Mouse (Mus musculus) MEL (cell line): ENCODE results near the gene Copg2. TPM values are rescaled to one million over a fixed set of nuclear protein-coding genes. Genes with fewer than 3 reads are reported as not detected.
A peak's percentile ranks its signal among the peaks of the same experiment; 100 is the strongest.

Source experiments
- DNase-seq: peaks from one replicate; pipeline ENCODE4 v3.0.0; 2011; ENCODE audit warnings: low read depth, low spot score
- H3K27ac ChIP-seq: 2 replicates; pipeline ENCODE4 v1.5.1; 2012; ENCODE audit warnings: low read depth, mild to moderate bottlenecking, control low read depth, low read length, moderate library complexity; ENCODE audit not compliant: control insufficient read depth
- H3K27me3 ChIP-seq, 2 experiments: fragments of 150-350 bp in 1 of 2; sonication (generic) in 1 of 2; 2 replicates each; pipeline ENCODE4 v1.6.1; 2012; ENCODE audit warnings: low read length in 2 of 2, mild to moderate bottlenecking in 2 of 2, improper control_type of control experiment in 1 of 2, moderate library complexity in 1 of 2; ENCODE audit not compliant: insufficient read depth in 2 of 2, control insufficient read depth in 1 of 2
- H3K36me3 ChIP-seq, 2 experiments: 2 replicates each; pipeline ENCODE4 v1.6.1; 2012 to 2014; ENCODE audit warnings: low read length in 2 of 2, improper control_type of control experiment in 1 of 2, inconsistent platforms in 1 of 2, mild to moderate bottlenecking in 1 of 2; ENCODE audit not compliant: insufficient read depth in 2 of 2, control insufficient read depth in 1 of 2
- H3K4me1 ChIP-seq, 2 experiments: fragments of 150-350 bp in 1 of 2; sonication (generic) in 1 of 2; 2 replicates each; pipeline ENCODE4 v1.6.1; 2012; ENCODE audit warnings: low read length in 2 of 2, improper control_type of control experiment in 1 of 2, mild to moderate bottlenecking in 1 of 2; ENCODE audit not compliant: insufficient read depth in 2 of 2, control insufficient read depth in 1 of 2
- H3K4me3 ChIP-seq, 2 experiments: fragments of 150-350 bp in 1 of 2; sonication (generic) in 1 of 2; 2 replicates each; pipeline ENCODE4 v1.5.1; 2012; ENCODE audit warnings: low read depth in 2 of 2, low read length in 2 of 2, mild to moderate bottlenecking in 2 of 2, moderate library complexity in 2 of 2, control low read depth in 1 of 2, improper control_type of control experiment in 1 of 2; ENCODE audit not compliant: control insufficient read depth in 1 of 2, insufficient read depth in 1 of 2
- H3K79me2 ChIP-seq: 2 replicates; pipeline ENCODE4 v1.6.1; 2012; ENCODE audit warnings: mild to moderate bottlenecking, low read length, moderate library complexity; ENCODE audit not compliant: control insufficient read depth, poor library complexity, insufficient read depth
- H3K9ac ChIP-seq: 2 replicates; pipeline ENCODE4 v1.6.1; 2012; ENCODE audit warnings: low read depth, mild to moderate bottlenecking, control low read depth, low read length, moderate library complexity; ENCODE audit not compliant: control insufficient read depth, poor library complexity, severe bottlenecking
- H3K9me3 ChIP-seq: fragments of 150-350 bp; sonication (generic); replicated peaks from 2 replicates; pipeline ENCODE4 v1.6.1; 2012; ENCODE audit warnings: mild to moderate bottlenecking, low read length, improper control_type of control experiment, moderate library complexity; ENCODE audit not compliant: insufficient read depth
- CHD1 ChIP-seq: IDR thresholded peaks from 2 replicates; pipeline ENCODE4 v1.6.1; 2012; ENCODE audit warnings: low read depth, mild to moderate bottlenecking, inconsistent platforms, low read length, improper control_type of control experiment
- CHD2 ChIP-seq: IDR thresholded peaks from 2 replicates; pipeline ENCODE4 v1.6.1; 2011; ENCODE audit warnings: low read length, improper control_type of control experiment
- CTCF ChIP-seq, 3 experiments: IDR thresholded peaks in 2 of 3; conservative IDR thresholded peaks in 1 of 3; 2 replicates each; pipeline ENCODE4 v1.5.1; 2011 to 2012; ENCODE audit warnings: low read length in 3 of 3, low read depth in 2 of 3, mild to moderate bottlenecking in 2 of 3, improper control_type of control experiment in 1 of 3, inconsistent platforms in 1 of 3, mixed read lengths in 1 of 3, moderate library complexity in 1 of 3; ENCODE audit not compliant: control insufficient read depth in 1 of 3, insufficient read depth in 1 of 3, poor library complexity in 1 of 3, severe bottlenecking in 1 of 3
- ELF1 ChIP-seq: IDR thresholded peaks from 2 replicates; pipeline ENCODE4 v1.6.1; 2014; ENCODE audit warnings: low read depth, mild to moderate bottlenecking, inconsistent platforms, low read length, improper control_type of control experiment, moderate library complexity
- EP300 ChIP-seq, 2 experiments: IDR thresholded peaks; 2 replicates each; pipeline ENCODE4 v1.6.1; 2011; ENCODE audit warnings: improper control_type of control experiment in 2 of 2, low read length in 2 of 2, low read depth in 1 of 2, mild to moderate bottlenecking in 1 of 2
- ETS1 ChIP-seq: IDR thresholded peaks from 2 replicates; pipeline ENCODE4 v1.6.1; 2012; ENCODE audit warnings: low read depth, mild to moderate bottlenecking, inconsistent platforms, low read length, improper control_type of control experiment, moderate library complexity
- GABPA ChIP-seq: IDR thresholded peaks from 2 replicates; pipeline ENCODE4 v1.6.1; 2012; ENCODE audit warnings: low read depth, mild to moderate bottlenecking, inconsistent platforms, low read length, improper control_type of control experiment, moderate library complexity
- GATA1 ChIP-seq: IDR thresholded peaks from 2 replicates; pipeline ENCODE4 v1.6.1; 2011; ENCODE audit warnings: low read depth, low read length, improper control_type of control experiment
- HCFC1 ChIP-seq: IDR thresholded peaks from 2 replicates; pipeline ENCODE4 v1.6.1; 2012; ENCODE audit warnings: low read depth, mild to moderate bottlenecking, inconsistent platforms, low read length, improper control_type of control experiment, moderate library complexity
- JUND ChIP-seq: IDR thresholded peaks from 2 replicates; pipeline ENCODE4 v1.6.1; 2011; ENCODE audit warnings: low read depth, mild to moderate bottlenecking, improper control_type of control experiment, low read length
- KAT2A ChIP-seq: conservative IDR thresholded peaks from 2 replicates; pipeline ENCODE4 v1.6.1; 2012; ENCODE audit warnings: low read depth, low read length, improper control_type of control experiment, inconsistent platforms
- MAFK ChIP-seq: IDR thresholded peaks from 2 replicates; pipeline ENCODE4 v1.6.1; 2011; ENCODE audit warnings: low read depth, mild to moderate bottlenecking, low read length, improper control_type of control experiment, borderline replicate concordance
- MAX ChIP-seq: IDR thresholded peaks from 2 replicates; pipeline ENCODE4 v1.6.1; 2011; ENCODE audit warnings: low read length, improper control_type of control experiment
- MAZ ChIP-seq: IDR thresholded peaks from 2 replicates; pipeline ENCODE4 v1.6.1; 2012; ENCODE audit warnings: low read depth, mild to moderate bottlenecking, inconsistent platforms, low read length, improper control_type of control experiment
- MEF2A ChIP-seq: IDR thresholded peaks from 2 replicates; pipeline ENCODE4 v1.6.1; 2014; ENCODE audit warnings: low read depth, mild to moderate bottlenecking, inconsistent platforms, low read length, improper control_type of control experiment; ENCODE audit not compliant: poor library complexity, insufficient replicate concordance, severe bottlenecking; ENCODE audit errors: extremely low read depth
- MXI1 ChIP-seq: IDR thresholded peaks from 2 replicates; pipeline ENCODE4 v1.6.1; 2011; ENCODE audit warnings: mild to moderate bottlenecking, low read depth, low read length, improper control_type of control experiment
- MYB ChIP-seq: IDR thresholded peaks from 2 replicates; pipeline ENCODE4 v1.6.1; 2011; ENCODE audit warnings: mild to moderate bottlenecking, low read depth, low read length, improper control_type of control experiment
- MYC ChIP-seq: IDR thresholded peaks from 2 replicates; pipeline ENCODE4 v1.6.1; 2011; ENCODE audit warnings: low read depth, mild to moderate bottlenecking, low read length, improper control_type of control experiment, moderate library complexity
- NELFE ChIP-seq: IDR thresholded peaks from 2 replicates; pipeline ENCODE4 v1.6.1; 2011; ENCODE audit warnings: low read depth, low read length, improper control_type of control experiment
- POLR2A ChIP-seq, 2 experiments: IDR thresholded peaks; 2 replicates each; pipeline ENCODE4 v1.6.1; 2011 to 2012; ENCODE audit warnings: low read length in 2 of 2, mild to moderate bottlenecking in 2 of 2, control low read depth in 1 of 2, improper control_type of control experiment in 1 of 2, low read depth in 1 of 2, moderate library complexity in 1 of 2; ENCODE audit not compliant: control insufficient read depth in 1 of 2, insufficient read depth in 1 of 2, poor library complexity in 1 of 2
- POLR2AphosphoS2 ChIP-seq: IDR thresholded peaks from 2 replicates; pipeline ENCODE4 v1.6.1; 2011; ENCODE audit warnings: low read length, improper control_type of control experiment
- POLR2AphosphoS5 ChIP-seq: IDR thresholded peaks from 2 replicates; pipeline ENCODE4 v1.6.1; 2012; ENCODE audit warnings: low read depth, borderline replicate concordance, mild to moderate bottlenecking, inconsistent platforms, low read length, moderate library complexity, mixed read lengths
- RCOR1 ChIP-seq: IDR thresholded peaks from 2 replicates; pipeline ENCODE4 v1.6.1; 2012; ENCODE audit warnings: low read depth, mild to moderate bottlenecking, inconsistent platforms, low read length, improper control_type of control experiment
- SIN3A ChIP-seq: IDR thresholded peaks from 2 replicates; pipeline ENCODE4 v1.6.1; 2012; ENCODE audit warnings: low read length, improper control_type of control experiment, inconsistent platforms
- SMC3 ChIP-seq: IDR thresholded peaks from 2 replicates; pipeline ENCODE4 v1.6.1; 2011; ENCODE audit warnings: low read depth, low read length, improper control_type of control experiment
- TAL1 ChIP-seq: IDR thresholded peaks from 2 replicates; pipeline ENCODE4 v1.6.1; 2012; ENCODE audit warnings: mild to moderate bottlenecking, inconsistent platforms, low read length, moderate library complexity, mixed read lengths
- TBP ChIP-seq: IDR thresholded peaks from 2 replicates; pipeline ENCODE4 v1.8.0; 2011; ENCODE audit warnings: low read depth, low read length, improper control_type of control experiment
- TCF12 ChIP-seq: IDR thresholded peaks from 2 replicates; pipeline ENCODE4 v1.6.1; 2014; ENCODE audit warnings: low read depth, mild to moderate bottlenecking, inconsistent platforms, low read length, improper control_type of control experiment, moderate library complexity
- UBTF ChIP-seq: IDR thresholded peaks from 2 replicates; pipeline ENCODE4 v1.6.1; 2012; ENCODE audit warnings: low read depth, mild to moderate bottlenecking, inconsistent platforms, low read length, improper control_type of control experiment, moderate library complexity, borderline replicate concordance; ENCODE audit not compliant: insufficient read depth
- USF1 ChIP-seq: IDR thresholded peaks from 2 replicates; pipeline ENCODE4 v1.6.1; 2014; ENCODE audit warnings: low read depth, mild to moderate bottlenecking, inconsistent platforms, low read length, improper control_type of control experiment, moderate library complexity
- USF2 ChIP-seq, 2 experiments: IDR thresholded peaks; 2 replicates each; pipeline ENCODE4 v1.6.1; 2011 to 2012; ENCODE audit warnings: improper control_type of control experiment in 2 of 2, low read length in 2 of 2, borderline replicate concordance in 1 of 2, inconsistent platforms in 1 of 2, low read depth in 1 of 2, mild to moderate bottlenecking in 1 of 2; ENCODE audit not compliant: insufficient read depth in 1 of 2
- ZC3H11A ChIP-seq: IDR thresholded peaks from 2 replicates; pipeline ENCODE4 v1.6.1; 2012; ENCODE audit warnings: low read depth, mild to moderate bottlenecking, inconsistent platforms, low read length, improper control_type of control experiment
- ZKSCAN1 ChIP-seq: IDR thresholded peaks from 2 replicates; pipeline ENCODE4 v1.6.1; 2012; ENCODE audit warnings: low read depth, mild to moderate bottlenecking, inconsistent platforms, low read length, improper control_type of control experiment, moderate library complexity
- ZMIZ1 ChIP-seq: IDR thresholded peaks from 2 replicates; pipeline ENCODE4 v1.6.1; 2012; ENCODE audit warnings: low read depth, mild to moderate bottlenecking, inconsistent platforms, low read length, improper control_type of control experiment, moderate library complexity
- ZNF384 ChIP-seq: IDR thresholded peaks from 2 replicates; pipeline ENCODE4 v1.6.1; 2012; ENCODE audit warnings: low read depth, mild to moderate bottlenecking, inconsistent platforms, low read length, improper control_type of control experiment
- polyA plus RNA-seq, 2 experiments: library from polyadenylated mRNA; stranded (reverse) in 1 of 2; unstranded in 1 of 2; fragments of >175 nt in 1 of 2; fragments of >200 nt in 1 of 2; gene quantifications; 2 replicates each; pipeline versions ENCODE4 v1.2.1 to v1.2.4; 2012; ENCODE audit warnings: low replicate concordance in 2 of 2, low read depth in 1 of 2; ENCODE audit not compliant: insufficient read length in 2 of 2, insufficient read depth in 1 of 2, missing spikeins in 1 of 2
- total RNA-seq: library from RNA; depleted of rRNA; stranded (reverse); fragments of 300-350 nt; gene quantifications from 2 replicates; pipeline ENCODE4 v1.2.3, GENCODE M21; 2012; rRNA removed

Gene Copg2
- total RNA-seq (14.8 and 16.0 TPM in 2 replicates), polyA plus RNA-seq (10 to 100 TPM in 1 of 2 experiments, not detected in 1; 20.3 TPM)

GRCm38 (mm10) chr6:30896195-30896985, at the start of gene Copg2:
TSS of gene Copg2 (minus strand) at chr6:30896794.
- DNase-seq = peak; percentile 96
- peaks cover 2 to 11% of the 10 kb centered on the region in 2 experiments for H3K4me1 ChIP-seq
- no peaks in the 10 kb centered on the region; a peak in 1 of 4 replicates for H3K27me3 ChIP-seq
- peaks cover 0 to 5% of the 10 kb centered on the region in 2 experiments; a peak in 2 of 4 replicates for H3K36me3 ChIP-seq
- H3K9me3 ChIP-seq = no peaks in the 10 kb centered on the region
- H3K4me3 ChIP-seq = peak within 1 kb of the TSS; percentile 94 to 96
- peak within 1 kb of the TSS; percentile 99 for H3K9ac ChIP-seq
- peak within 1 kb of the TSS; percentile 94 for H3K27ac ChIP-seq
- H3K79me2 ChIP-seq = peaks cover 3% of the 10 kb centered on the region; the same call in 1 of the 2 replicates
- TF ChIP-seq GABPA (no peak), CTCF (IDR thresholded peaks at IDR 0.05 in 2 of 3, conservative IDR thresholded peaks at IDR 0.05 in 1 of 3; ENCODE audit: control insufficient read depth in 1 of 3, insufficient read depth in 1 of 3, low read depth in 2 of 3, low read length in 3 of 3, poor library complexity in 1 of 3, severe bottlenecking in 1 of 3) (no peak), POLR2AphosphoS5 (no peak), MAZ (peak; percentile 75), ZKSCAN1 (no peak), HCFC1 (peak; percentile 64), USF1 (no peak), ELF1 (peak; percentile 77), NELFE (peak; percentile 75), MXI1 (peak; percentile 60; the same call in 1 of the 2 replicates), TAL1 (no peak), SMC3 (no peak), MYC (0 out of 2 replicates have a peak, but pooled peaks have one; percentile 36), JUND (no peak), EP300 (IDR thresholded peaks at IDR 0.05; ENCODE audit: low read depth in 1 of 2, low read length in 2 of 2) (0 out of 4 replicates have a peak, but pooled peaks of 1 of the 2 experiments have one; percentile 14), ETS1 (no peak), RCOR1 (no peak), ZMIZ1 (peak; percentile 76; the same call in 1 of the 2 replicates), KAT2A (no peak), ZC3H11A (no peak), POLR2AphosphoS2 (no peak; the same call in 1 of the 2 replicates), MAX (peak; percentile 55; the same call in 1 of the 2 replicates), GATA1 (no peak), TCF12 (no peak; the same call in none of the 2 replicates), POLR2A (IDR thresholded peaks at IDR 0.05; ENCODE audit: control insufficient read depth in 1 of 2, insufficient read depth in 1 of 2, low read depth in 1 of 2, low read length in 2 of 2, poor library complexity in 1 of 2) (peak; percentile 78 to 85; a peak in 3 of 4 replicates), UBTF (no peak), USF2 (IDR thresholded peaks at IDR 0.05; ENCODE audit: borderline replicate concordance in 1 of 2, insufficient read depth in 1 of 2, low read depth in 1 of 2, low read length in 2 of 2) (no peak), SIN3A (peak; percentile 63; the same call in 1 of the 2 replicates), CHD2 (no peak; the same call in 1 of the 2 replicates), CHD1 (no peak), ZNF384 (no peak), MEF2A (no peak), TBP (no peak), MYB (peak; percentile 24; the same call in 1 of the 2 replicates), MAFK (no peak)
